Mouse (Mus musculus) liver, embryonic 15.5 days (tissue): ENCODE results near the gene Fbh1. TPM values are rescaled to one million over a fixed set of nuclear protein-coding genes. Genes with fewer than 3 reads are reported as not detected.

Source experiments
- ATAC-seq: fragments of 200-750 bp; cut with Nextera tagmentation; 2 replicates; pipeline ENCODE4 v1.8.0; 2017; ENCODE audit warnings: moderate number of reproducible peaks, mild to moderate bottlenecking, moderate library complexity; ENCODE audit not compliant: insufficient read depth
- H3K27ac ChIP-seq: fragments of 300-500 bp; sonication (generic); replicated peaks from 2 replicates; pipeline ENCODE4 v1.5.1; 2015; ENCODE audit warnings: mild to moderate bottlenecking, inconsistent platforms
- H3K27me3 ChIP-seq: fragments of 300-500 bp; sonication (generic); 2 replicates; pipeline ENCODE4 v1.6.1; 2015; ENCODE audit warnings: mild to moderate bottlenecking, inconsistent platforms
- H3K36me3 ChIP-seq: fragments of 300-500 bp; sonication (generic); replicated peaks from 2 replicates; pipeline ENCODE4 v1.6.1; 2015; ENCODE audit warnings: moderate library complexity, mild to moderate bottlenecking, inconsistent platforms
- H3K4me1 ChIP-seq: fragments of 300-500 bp; sonication (generic); replicated peaks from 2 replicates; pipeline ENCODE4 v1.6.1; 2015; ENCODE audit warnings: inconsistent platforms
- H3K4me2 ChIP-seq: fragments of 300-500 bp; sonication (generic); 2 replicates; pipeline ENCODE4 v1.6.1; 2015; ENCODE audit warnings: moderate library complexity, mild to moderate bottlenecking, inconsistent platforms
- H3K4me3 ChIP-seq: fragments of 300-500 bp; sonication (generic); replicated peaks from 2 replicates; pipeline ENCODE4 v1.5.1; 2015; ENCODE audit warnings: mild to moderate bottlenecking, inconsistent platforms
- H3K9ac ChIP-seq: fragments of 300-500 bp; sonication (generic); 2 replicates; pipeline ENCODE4 v1.6.1; 2015; ENCODE audit warnings: moderate library complexity, mild to moderate bottlenecking, inconsistent platforms
- H3K9me3 ChIP-seq: fragments of 300-500 bp; sonication (generic); replicated peaks from 2 replicates; pipeline ENCODE4 v1.6.1; 2016; ENCODE audit warnings: inconsistent platforms
- WGBS: fragments of 180-500 bp; shearing (Covaris S2); methylation state at CpG from one replicate; pipeline ENCODE4 v1.1.7; 2015; ENCODE audit warnings: mixed read lengths; ENCODE audit not compliant: insufficient replicate concordance; 5-methylcytosine and 5-hydroxymethylcytosine counted together
- polyA plus RNA-seq: library from polyadenylated mRNA; unstranded; fragments of >200 nt; fragmentation: Nextera tagmentation; extraction: Ambion mirVana; gene quantifications from 2 replicates; pipeline ENCODE4 v1.2.1, GENCODE M21; 2015

The Fbh1 gene
- 24.7 and 27.5 TPM in 2 replicates for polyA plus RNA-seq

- no peaks in the 10 kb centered on the region for H3K27me3 ChIP-seq
Observed at GRCm38 (mm10) chr2:11777091-11778068, at the start of gene Fbh1, which contains the start of gene Ankrd16. Fbh1 (minus strand) TSS chr2:11777582. Ankrd16 (plus strand) TSS chr2:11777876.

GRCm38 (mm10) chr2:11801299-11801930 is 24.0 kb upstream of the Fbh1 start:
- WGBS = 37% methylated on average over 2 of the region's 2 CpGs
- H3K9me3 ChIP-seq = no peaks in the 10 kb centered on the region
- H3K4me3 ChIP-seq = no peak overlapping the region
- H3K4me2 ChIP-seq = no peak overlapping the region
- no peak for ATAC-seq
- H3K27me3 ChIP-seq = no peaks in the 10 kb centered on the region
- H3K36me3 ChIP-seq = no peaks in the 10 kb centered on the region
- no peak overlapping the region for H3K27ac ChIP-seq
- no peaks in the 10 kb centered on the region for H3K4me1 ChIP-seq
- no peak overlapping the region for H3K9ac ChIP-seq

More at GRCm38 (mm10) chr2:11777091-11778068, at the start of gene Fbh1, which contains the start of gene Ankrd16:
- peak within 1 kb of the TSS; percentile 92 for H3K27ac ChIP-seq
- ATAC-seq = peak; percentile 92
- H3K4me3 ChIP-seq = peak within 1 kb of the TSS; percentile 87
- peaks cover 16% of the 10 kb centered on the region for H3K36me3 ChIP-seq
- peak within 1 kb of the TSS; percentile 77 for H3K9ac ChIP-seq
- H3K4me1 ChIP-seq = peaks cover 29% of the 10 kb centered on the region
- WGBS = under 1% methylated on average over 73 of the region's 73 CpGs
- peak within 1 kb of the TSS; percentile 99 for H3K4me2 ChIP-seq
- H3K9me3 ChIP-seq = no peaks in the 10 kb centered on the region

GRCm38 (mm10) chr2:11797930-11798364 is 20.6 kb upstream of the Fbh1 start:
- Histone ChIP-seq H3K4me2 (no peak overlapping the region), H3K27ac (no peak overlapping the region), H3K4me3 (no peak overlapping the region), H3K9ac (no peak overlapping the region), H3K9me3 (no peaks in the 10 kb centered on the region), H3K36me3 (no peaks in the 10 kb centered on the region), H3K27me3 (no peaks in the 10 kb centered on the region), H3K4me1 (no peaks in the 10 kb centered on the region)
- WGBS = 55% methylated on average over 5 of the region's 5 CpGs
- ATAC-seq = no peak

- 61% methylated on average over 4 of the region's 4 CpGs for WGBS
- no peak overlapping the region for H3K4me3 ChIP-seq
- no peaks in the 10 kb centered on the region for H3K27me3 ChIP-seq
- no peaks in the 10 kb centered on the region for H3K4me1 ChIP-seq
- ATAC-seq = no peak
- no peak overlapping the region for H3K9ac ChIP-seq
- no peaks in the 10 kb centered on the region for H3K9me3 ChIP-seq
- H3K27ac ChIP-seq = no peak overlapping the region
- H3K36me3 ChIP-seq = peaks cover 15% of the 10 kb centered on the region
- H3K4me2 ChIP-seq = no peak overlapping the region
Observed at GRCm38 (mm10) chr2:11794668-11795067, 17.3 kb upstream of the Fbh1 start.

DNA sequence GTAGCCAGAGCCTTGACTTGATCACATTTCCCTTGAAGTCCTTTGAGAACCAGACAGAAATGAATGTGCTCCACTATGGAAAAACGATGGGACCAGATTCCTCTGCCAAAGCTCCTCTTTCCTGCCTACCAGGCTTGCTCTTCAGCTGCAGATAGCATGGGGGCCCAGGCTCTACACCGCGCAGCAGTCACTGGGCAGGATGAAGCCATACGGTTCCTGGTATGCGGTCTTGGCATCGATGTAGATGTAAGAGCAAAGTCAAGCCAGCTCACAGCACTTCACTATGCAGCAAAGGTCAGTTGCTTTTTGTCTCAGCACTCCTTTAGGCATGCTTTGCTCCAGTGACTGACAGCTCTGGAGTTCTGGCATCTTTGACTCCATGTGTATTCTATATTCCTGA is 6.8 kb upstream of the Fbh1 start:
- no peaks in the 10 kb centered on the region for H3K27me3 ChIP-seq
- no peak overlapping the region for H3K27ac ChIP-seq
- H3K4me1 ChIP-seq = peaks cover 8% of the 10 kb centered on the region
- no peak overlapping the region for H3K4me3 ChIP-seq
- H3K4me2 ChIP-seq = no peak overlapping the region
- WGBS = 84% methylated on average over 6 of the region's 6 CpGs
- ATAC-seq = no peak
- H3K36me3 ChIP-seq = peaks cover 64% of the 10 kb centered on the region
- H3K9ac ChIP-seq = no peak overlapping the region
- H3K9me3 ChIP-seq = no peaks in the 10 kb centered on the region

- Histone ChIP-seq H3K4me1 (peaks cover 29% of the 10 kb centered on the region), H3K36me3 (peaks cover 25% of the 10 kb centered on the region), H3K27me3 (no peaks in the 10 kb centered on the region), H3K9ac (peak overlapping the region; percentile 76), H3K27ac (peak overlapping the region; percentile 92), H3K9me3 (no peaks in the 10 kb centered on the region), H3K4me3 (peak overlapping the region; percentile 87), H3K4me2 (peak overlapping the region; percentile 99)
- under 1% methylated on average over 43 of the region's 43 CpGs for WGBS
- peak; percentile 79 for ATAC-seq
Observed at GRCm38 (mm10) chr2:11778087-11778823, 873 bp upstream of the Fbh1 start.

DNA sequence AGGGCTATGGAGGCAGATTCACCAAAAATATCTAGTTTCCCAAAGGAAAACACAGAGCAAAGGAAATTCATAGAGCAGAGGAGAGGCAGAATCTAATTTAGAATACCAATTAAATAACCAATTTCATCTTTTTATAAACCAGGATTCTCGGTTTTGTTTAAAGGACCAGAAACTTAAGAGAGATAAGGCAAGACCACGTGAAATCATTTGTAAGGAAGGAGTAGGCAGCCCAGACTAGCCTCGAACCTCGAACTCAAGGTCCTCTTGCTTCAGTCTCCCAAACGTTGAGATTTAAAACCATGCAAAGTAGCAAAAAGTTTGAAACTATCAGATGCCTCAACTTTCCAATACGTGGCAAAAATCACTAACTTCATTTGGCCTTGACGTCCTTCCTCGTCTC is 967 bp downstream of the Fbh1 start:
- 20% methylated on average over 8 of the region's 8 CpGs for WGBS

DNA sequence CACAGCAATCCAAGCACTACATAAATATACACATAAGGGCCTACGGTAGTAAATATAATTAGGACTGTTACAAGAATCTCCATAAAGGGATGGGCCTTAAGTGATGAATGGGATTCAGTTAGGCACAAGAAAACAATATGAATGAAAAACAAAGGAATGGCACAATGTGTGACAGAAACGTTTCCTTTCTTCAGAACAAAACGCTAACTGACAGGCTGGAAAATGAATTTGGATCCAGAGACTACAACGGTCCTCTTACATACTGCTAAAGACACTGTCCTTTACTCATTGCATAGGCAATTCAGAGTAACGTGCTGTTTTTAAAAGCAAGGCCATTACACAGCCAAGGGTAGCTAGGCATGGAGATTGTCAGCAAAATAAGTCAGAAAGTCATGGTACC is 2.3 kb downstream of the Fbh1 start:
- H3K9ac ChIP-seq = no peak overlapping the region
- no peak for ATAC-seq
- no peak overlapping the region for H3K27ac ChIP-seq
- H3K36me3 ChIP-seq = 0 out of 2 replicates have a peak, but pooled peaks cover 3% of the 10 kb centered on the region
- H3K27me3 ChIP-seq = no peaks in the 10 kb centered on the region
- peaks cover 39% of the 10 kb centered on the region for H3K4me1 ChIP-seq
- no peak overlapping the region for H3K4me3 ChIP-seq
- H3K9me3 ChIP-seq = no peaks in the 10 kb centered on the region
- H3K4me2 ChIP-seq = no peak overlapping the region
- WGBS = 79% methylated on average over 5 of the region's 5 CpGs

More for the DNA sequence above, 967 bp downstream of the Fbh1 start:
- peak overlapping the region; percentile 99 for H3K4me2 ChIP-seq
- H3K4me3 ChIP-seq = peak overlapping the region; percentile 87
- no peak for ATAC-seq
- peak overlapping the region; percentile 77 for H3K9ac ChIP-seq
- peaks cover 7% of the 10 kb centered on the region; the same call in 1 of the 2 replicates for H3K36me3 ChIP-seq
- H3K27ac ChIP-seq = 0 out of 2 replicates have a peak overlapping the region, but pooled peaks have one; percentile 64
- no peaks in the 10 kb centered on the region for H3K9me3 ChIP-seq
- H3K27me3 ChIP-seq = no peaks in the 10 kb centered on the region
- peaks cover 35% of the 10 kb centered on the region for H3K4me1 ChIP-seq

- Histone ChIP-seq H3K27me3 (no peaks in the 10 kb centered on the region), H3K4me2 (no peak overlapping the region), H3K9ac (no peak overlapping the region), H3K4me3 (no peak overlapping the region), H3K27ac (no peak overlapping the region), H3K9me3 (no peaks in the 10 kb centered on the region), H3K36me3 (0 out of 2 replicates have a peak, but pooled peaks cover 6% of the 10 kb centered on the region), H3K4me1 (peaks cover 34% of the 10 kb centered on the region)
- no peak for ATAC-seq
- 83% methylated on average over 10 of the region's 10 CpGs for WGBS
Observed at GRCm38 (mm10) chr2:11774426-11774825, 3.0 kb downstream of the Fbh1 start.

DNA sequence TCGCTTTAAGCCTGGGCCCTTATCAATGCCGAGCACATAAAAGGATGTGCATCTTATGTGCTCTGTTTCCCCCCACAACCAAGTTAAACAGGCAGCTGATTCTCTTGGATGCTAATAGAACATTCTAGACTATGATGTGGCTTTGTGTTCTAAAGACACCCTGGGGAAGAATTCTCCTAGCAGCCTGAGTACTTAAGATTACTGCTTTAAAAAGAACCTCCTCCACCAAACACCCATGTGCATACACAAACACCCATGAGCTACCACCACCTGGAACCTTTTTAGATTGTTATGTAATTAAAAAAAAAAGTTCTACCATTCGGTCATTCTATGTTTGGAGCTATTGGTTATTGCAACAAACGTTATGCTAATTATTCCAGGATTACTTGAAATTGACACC is 5.0 kb downstream of the Fbh1 start:
- no peak for ATAC-seq
- no peak overlapping the region for H3K27ac ChIP-seq
- peaks cover 22% of the 10 kb centered on the region for H3K4me1 ChIP-seq
- no peaks in the 10 kb centered on the region for H3K27me3 ChIP-seq
- H3K4me3 ChIP-seq = no peak overlapping the region
- no peaks in the 10 kb centered on the region for H3K9me3 ChIP-seq
- no peak overlapping the region for H3K9ac ChIP-seq
- no peak overlapping the region for H3K4me2 ChIP-seq
- H3K36me3 ChIP-seq = peaks cover 12% of the 10 kb centered on the region
- WGBS = 57% methylated on average over 4 of the region's 4 CpGs
